In genomic region chr5:111124620-111125200, GRCm38 (mm10) we compare ENCODE assay signal across 22 mouse cellular contexts.
DNase-seq lines count a peak whose midpoint lies in the region; ATAC-seq and TF ChIP-seq lines count a peak whose summit lies in the region.
"Had no signal": no experiment of that assay in that cellular context is flagged by ENCODE, and none has a peak within 500 bp of the region (broad histone marks: within the 10 kb centered on the region; RNA-seq: fewer than 3 reads in every experiment).

No protein-coding gene starts in this region.

- H3K4me1 ChIP-seq in CH12.LX (ENCODE audit: control insufficient read depth in 1 of 2, insufficient read depth in 2 of 2): peaks cover 9 to 16% of the 10 kb centered on the region in 2 experiments
- no peaks in the 10 kb centered on the region; the same call in 1 of the 2 replicates for H3K4me1 ChIP-seq in lung, postnatal 0 days (ENCODE audit: insufficient read depth, low read depth, low read length)
- peaks cover 55% of the 10 kb centered on the region for H3K4me1 ChIP-seq in hindbrain, embryonic 10.5 days (replicated peaks)

- peak overlapping the region; percentile 55 for H3K4me2 ChIP-seq in CH12.LX (ENCODE audit: insufficient read depth, low read depth, poor library complexity, severe bottlenecking)
- peak overlapping the region; percentile 18 for H3K4me2 ChIP-seq in myocyte (ENCODE audit: low read depth)
- H3K4me2 ChIP-seq in lung, postnatal 0 days (replicated peaks; ENCODE audit: low read depth, low read length): no peak overlapping the region
- H3K4me2 ChIP-seq: embryonic facial prominence, embryonic 12.5 days; heart, embryonic 13.5 days; hindbrain, embryonic 12.5 days had no signal

- WGBS in lung, postnatal 0 days: 85% methylated on average over 7 of the region's 7 CpGs
- 91% methylated on average over 7 of the region's 7 CpGs for WGBS in hindbrain, embryonic 10.5 days

- no peak overlapping the region for H3K27ac ChIP-seq in CH12.LX (ENCODE audit: insufficient read depth, low read depth)
- no peak overlapping the region for H3K27ac ChIP-seq in lung, postnatal 0 days (ENCODE audit: low read length)
- no peak overlapping the region for H3K27ac ChIP-seq in gastrocnemius, adult 2 months
- no peak overlapping the region for H3K27ac ChIP-seq in hindbrain, embryonic 10.5 days
- H3K27ac ChIP-seq: embryonic facial prominence, embryonic 12.5 days; heart, embryonic 13.5 days; hindbrain, embryonic 12.5 days had no signal

- H3K27me3 ChIP-seq in CH12.LX (replicated peaks) (no peaks in the 10 kb centered on the region), myocyte (ENCODE audit: control insufficient read depth, insufficient read depth, insufficient read length) (no peaks in the 10 kb centered on the region)
- H3K27me3 ChIP-seq in lung, postnatal 0 days (replicated peaks; ENCODE audit: insufficient read depth, low read length): no peaks in the 10 kb centered on the region
- H3K27me3 ChIP-seq in hindbrain, embryonic 10.5 days (ENCODE audit: insufficient read depth, poor library complexity, severe bottlenecking): no peaks in the 10 kb centered on the region; the same call in 1 of the 2 replicates
- H3K27me3 ChIP-seq: embryonic facial prominence, embryonic 12.5 days; hindbrain, embryonic 12.5 days; Patski had no signal

- in situ Hi-C loops in CH12.LX (cut with MboI; ENCODE audit: low pct_ligation_motif_present, low pct_unique_long_range_greater_than_20kb, low sequenced_read_pairs): no loop called here

- H3K9ac ChIP-seq in CH12.LX (ENCODE audit: insufficient read depth, low read depth): no peak overlapping the region
- H3K9ac ChIP-seq in lung, postnatal 0 days (replicated peaks; ENCODE audit: low read depth): no peak overlapping the region
- H3K9ac ChIP-seq: embryonic facial prominence, embryonic 12.5 days; heart, embryonic 13.5 days; hindbrain, embryonic 12.5 days had no signal

- ATAC-seq in granulocyte monocyte progenitor cell, adult 5-6 weeks (replicated peaks; ENCODE audit: poor library complexity, severe bottlenecking): peak; percentile 68
- no peak for ATAC-seq in lung, postnatal 0 days
- ATAC-seq: forebrain, embryonic 16.5 days; hindbrain, embryonic 16.5 days; intestine, embryonic 16.5 days; Patski had no signal

- intact Hi-C loops in gastrocnemius, adult 2 months (cut with DNase I): no loop called here

- H3K4me3 ChIP-seq in CH12.LX (replicated peaks in 1 of 3; ENCODE audit: low read depth in 2 of 3, low read length in 2 of 3, poor library complexity in 1 of 3): no peak overlapping the region
- no peak overlapping the region for H3K4me3 ChIP-seq in myocyte
- no peak overlapping the region for H3K4me3 ChIP-seq in lung, postnatal 0 days (ENCODE audit: low read depth, low read length)
- no peak overlapping the region for H3K4me3 ChIP-seq in gastrocnemius, adult 2 months
- H3K4me3 ChIP-seq in hindbrain, embryonic 10.5 days: no peak overlapping the region
- H3K4me3 ChIP-seq: embryonic facial prominence, embryonic 12.5 days; heart, embryonic 13.5 days; hindbrain, embryonic 12.5 days had no signal

- no peak for TF ChIP-seq CTCF in CH12.LX (conservative IDR thresholded peaks at IDR 0.05 in 1 of 2, IDR thresholded peaks at IDR 0.05 in 1 of 2; ENCODE audit: low read depth in 2 of 2, low read length in 2 of 2)
- no peak for TF ChIP-seq CTCF in lung, postnatal 0 days (IDR thresholded peaks at IDR 0.05)
- no peak for TF ChIP-seq CTCF in gastrocnemius, adult 2 months (IDR thresholded peaks at IDR 0.05)

- H3K79me2 ChIP-seq in CH12.LX (replicated peaks; ENCODE audit: control insufficient read depth, extremely low read depth, insufficient read depth, poor library complexity, severe bottlenecking) (no peaks in the 10 kb centered on the region), myocyte (ENCODE audit: control insufficient read depth, insufficient read depth) (no peaks in the 10 kb centered on the region)

- no peak for TF ChIP-seq RAD21 in CH12.LX (IDR thresholded peaks at IDR 0.05; ENCODE audit: low read depth, low read length)

- dilution Hi-C loops in CH12.LX (cut with MboI; ENCODE audit: extremely low pct_ligation_motif_present, extremely low pct_unique_long_range_greater_than_20kb, low sequenced_read_pairs): no loop called here

- H3K9me3 ChIP-seq in CH12.LX (replicated peaks; ENCODE audit: low read length): peaks cover 3% of the 10 kb centered on the region
- H3K9me3 ChIP-seq in lung, postnatal 0 days (ENCODE audit: low read length): no peaks in the 10 kb centered on the region
- H3K9me3 ChIP-seq in hindbrain, embryonic 10.5 days: no peaks in the 10 kb centered on the region
- H3K9me3 ChIP-seq: embryonic facial prominence, embryonic 12.5 days; heart, embryonic 13.5 days; hindbrain, embryonic 12.5 days had no signal

- H3ac ChIP-seq in myocyte (ENCODE audit: control insufficient read depth, insufficient read length): no peak overlapping the region

- DNase-seq in CD4-positive helper T cell, adult 2 months (ENCODE audit: low read depth, low spot score): peak; percentile 41
- peak; percentile 58 for DNase-seq in CH12.LX (ENCODE audit: extremely low read depth)
- DNase-seq in lung, postnatal 0 days (ENCODE audit: low spot score): no peak
- DNase-seq in gastrocnemius, adult 2 months: no peak
- no peak for DNase-seq in hindbrain, embryonic 10.5 days (ENCODE audit: low spot score)
- DNase-seq in spleen, postnatal 14 days (ENCODE audit: low spot score in 2 of 2): no peak
- DNase-seq: adrenal gland, adult 8-10 months; adrenal gland, postnatal 36 days; B cell, adult 2 months; cerebellum, adult 2 months; cerebellum, postnatal 10 days; gastrocnemius, postnatal 14 days; heart, postnatal 36 days had no signal

- TF ChIP-seq POLR2A in CH12.LX (IDR thresholded peaks at IDR 0.05; ENCODE audit: low read depth, low read length) (no peak), myocyte (IDR thresholded peaks at IDR 0.05; ENCODE audit: insufficient read length, low read depth) (no peak)

- peak; percentile 81 for TF ChIP-seq EP300 in CH12.LX (IDR thresholded peaks at IDR 0.05; ENCODE audit: low read length)
- TF ChIP-seq EP300 in lung, postnatal 0 days (IDR thresholded peaks at IDR 0.05): no peak

- H3K36me3 ChIP-seq in CH12.LX (replicated peaks in 1 of 2; ENCODE audit: control insufficient read depth in 1 of 2, insufficient read depth in 1 of 2, low read length in 1 of 2): no peaks in the 10 kb centered on the region
- no peaks in the 10 kb centered on the region for H3K36me3 ChIP-seq in myocyte (ENCODE audit: control insufficient read depth, insufficient read depth)
- H3K36me3 ChIP-seq in lung, postnatal 0 days (ENCODE audit: insufficient read depth, low read length): no peaks in the 10 kb centered on the region
- H3K36me3 ChIP-seq in hindbrain, embryonic 10.5 days: no peaks in the 10 kb centered on the region
- H3K36me3 ChIP-seq: embryonic facial prominence, embryonic 12.5 days; heart, embryonic 13.5 days; hindbrain, embryonic 12.5 days had no signal

TF ChIP-seq in CH12.LX, 34 proteins besides CTCF, POLR2A, EP300 and RAD21 (continues in another document):
- TF ChIP-seq RCOR1 (conservative IDR thresholded peaks at IDR 0.05; ENCODE audit: low read depth, low read length) (no peak), BHLHE40 (IDR thresholded peaks at IDR 0.05; ENCODE audit: low read depth, low read length) (peak; percentile 72), CHD2 (IDR thresholded peaks at IDR 0.05; ENCODE audit: low read length) (no peak), MAZ (IDR thresholded peaks at IDR 0.05; ENCODE audit: low read depth, low read length) (no peak), IRF4 (IDR thresholded peaks at IDR 0.05; ENCODE audit: low read depth, low read length) (peak; percentile 80), MAFK (IDR thresholded peaks at IDR 0.05; ENCODE audit: insufficient replicate concordance, low read length) (0 out of 2 replicates have a peak, but pooled peaks have one; percentile 34), ZC3H11A (IDR thresholded peaks at IDR 0.05; ENCODE audit: low read depth, low read length) (no peak), CHD1 (IDR thresholded peaks at IDR 0.05; ENCODE audit: low read depth, low read length) (no peak), HCFC1 (IDR thresholded peaks at IDR 0.05; ENCODE audit: low read depth, low read length) (no peak), E2F4 (IDR thresholded peaks at IDR 0.05; ENCODE audit: insufficient replicate concordance, low read depth, low read length) (no peak), NRF1 (IDR thresholded peaks at IDR 0.05; ENCODE audit: low read depth, low read length) (no peak), TBP (conservative IDR thresholded peaks at IDR 0.05; ENCODE audit: low read depth, low read length) (no peak), NELFE (IDR thresholded peaks at IDR 0.05; ENCODE audit: low read depth, low read length) (no peak), ZMIZ1 (IDR thresholded peaks at IDR 0.05; ENCODE audit: low read depth, low read length) (no peak), TCF12 (IDR thresholded peaks at IDR 0.05; ENCODE audit: low read depth, low read length) (no peak), POLR2AphosphoS2 (IDR thresholded peaks at IDR 0.05; ENCODE audit: low read depth, low read length) (no peak)

TF ChIP-seq in myocyte, 11 proteins besides CTCF, POLR2A, EP300 and RAD21:
- no peak for TF ChIP-seq MYOD1 (IDR thresholded peaks at IDR 0.05; ENCODE audit: control insufficient read depth in 1 of 3, insufficient read length in 2 of 3, low read depth in 2 of 3)
- TF ChIP-seq MAX (IDR thresholded peaks at IDR 0.05; ENCODE audit: low read depth): no peak
- no peak for TF ChIP-seq MYOG (IDR thresholded peaks at IDR 0.05; ENCODE audit: control insufficient read depth in 1 of 3, insufficient read depth in 1 of 3, insufficient read length in 2 of 3, low read depth in 2 of 3)
- TF ChIP-seq E2F4 (IDR thresholded peaks at IDR 0.05; ENCODE audit: insufficient read depth): no peak
- TF ChIP-seq USF1 (IDR thresholded peaks at IDR 0.05; ENCODE audit: low read depth): no peak
- no peak for TF ChIP-seq CEBPB (IDR thresholded peaks at IDR 0.05; ENCODE audit: insufficient read depth, poor library complexity, severe bottlenecking)
- TF ChIP-seq POLR2AphosphoS2 (IDR thresholded peaks at IDR 0.05; ENCODE audit: insufficient read length, low read depth): no peak
- TF ChIP-seq SRF (IDR thresholded peaks at IDR 0.05; ENCODE audit: control insufficient read depth, insufficient read length, low read depth): no peak
- TF ChIP-seq TCF12 (IDR thresholded peaks at IDR 0.05; ENCODE audit: insufficient read depth, poor library complexity, severe bottlenecking): no peak
- no peak for TF ChIP-seq TCF3 (IDR thresholded peaks at IDR 0.05; ENCODE audit: insufficient read length, low read depth)
- TF ChIP-seq REST (IDR thresholded peaks at IDR 0.05; ENCODE audit: insufficient read depth, insufficient read length): no peak

Comparison
In these comparisons a context has a peak if more than half of its experiments do, and no peak if none do; other contexts are left out.
1. DNase-seq: peak in CD4-positive helper T cell, adult 2 months (single experiment) and CH12.LX (single experiment); none in lung, postnatal 0 days (single experiment), gastrocnemius, adult 2 months (single experiment), hindbrain, embryonic 10.5 days (single experiment) and spleen, postnatal 14 days (0 of 2).